Mouse (Mus musculus): Measurements from ENCODE around the gene Matn4.

DNA sequence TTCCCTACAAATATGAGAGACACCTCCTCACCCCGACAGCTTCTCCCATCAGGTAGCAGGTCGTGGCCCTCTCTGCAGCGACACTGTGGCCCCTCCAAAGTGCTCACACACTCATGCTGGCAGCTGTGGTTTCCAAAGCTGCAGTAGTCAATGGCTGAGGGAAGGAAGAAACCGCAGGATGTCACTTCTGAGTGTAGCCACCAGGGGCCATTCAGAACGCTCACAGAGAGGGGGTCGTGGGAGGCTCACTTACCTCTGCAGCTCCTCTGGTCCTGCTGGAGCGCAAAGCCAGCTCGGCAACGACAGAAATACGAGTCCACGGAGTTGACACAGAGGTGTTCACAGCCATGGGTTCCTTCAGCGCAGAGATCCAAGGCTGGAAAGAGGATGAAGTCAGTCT, 8.0 kb downstream of the Matn4 start:
- no peak for TF ChIP-seq CTCF (IDR thresholded peaks at IDR 0.05; ENCODE audit: borderline replicate concordance, extremely low read depth, insufficient read depth, insufficient read length)
- no peak for TF ChIP-seq POLR2A (IDR thresholded peaks at IDR 0.05; ENCODE audit: borderline replicate concordance, extremely low read depth, insufficient read depth, insufficient read length, poor library complexity, severe bottlenecking)

All from brain, embryonic 14.5 days (tissue).